Mouse (Mus musculus) skeletal muscle tissue, adult 2 months (tissue): ENCODE measurements around the gene Dsn1.

Experiments used
- DNase-seq: peaks from one replicate; pipeline ENCODE4 v3.0.0-alpha.2; 2012; ENCODE audit warnings: low read depth, low spot score

Dsn1 gene

GRCm38 (mm10) chr2:157006511-157007233 lies at the start of gene Dsn1:
TSS of gene Dsn1 (minus strand) at chr2:157007154.
- peak; percentile 87 for DNase-seq

- DNase-seq, result no peak
Observed at GRCm38 (mm10) chr2:157055721-157056120, 48.8 kb upstream of the Dsn1 start.

- DNase-seq, result no peak
Observed at GRCm38 (mm10) chr2:157054816-157055215, 47.9 kb upstream of the Dsn1 start.

GRCm38 (mm10) chr2:157054297-157054696 lies 47.3 kb upstream of the Dsn1 start:
- DNase-seq, result no peak

- DNase-seq, result no peak
Observed at GRCm38 (mm10) chr2:157053787-157054186, 46.8 kb upstream of the Dsn1 start.

GRCm38 (mm10) chr2:157053124-157053523 lies 46.2 kb upstream of the Dsn1 start:
- DNase-seq, result no peak

GRCm38 (mm10) chr2:157052448-157052847 lies 45.5 kb upstream of the Dsn1 start:
- DNase-seq, result no peak

GRCm38 (mm10) chr2:157049831-157050243 lies 42.9 kb upstream of the Dsn1 start:
- DNase-seq, result no peak

GRCm38 (mm10) chr2:157048395-157049181 lies 41.6 kb upstream of the Dsn1 start:
- DNase-seq, result no peak

- DNase-seq, result no peak
Observed at GRCm38 (mm10) chr2:157046956-157047355, 40.0 kb upstream of the Dsn1 start.

- DNase-seq, result no peak
Observed at GRCm38 (mm10) chr2:157045932-157046331, 39.0 kb upstream of the Dsn1 start.

- DNase-seq, result no peak
Observed at GRCm38 (mm10) chr2:157043987-157044386, 37.0 kb upstream of the Dsn1 start.

GRCm38 (mm10) chr2:157043556-157043955 lies 36.6 kb upstream of the Dsn1 start:
- DNase-seq, result no peak

GRCm38 (mm10) chr2:157041421-157041820 lies 34.5 kb upstream of the Dsn1 start:
- DNase-seq, result no peak

GRCm38 (mm10) chr2:157040649-157041046 lies 33.7 kb upstream of the Dsn1 start:
- DNase-seq, result no peak

- DNase-seq, result no peak
Observed at GRCm38 (mm10) chr2:157039900-157040648, 33.1 kb upstream of the Dsn1 start.

- no peak for DNase-seq
Observed at GRCm38 (mm10) chr2:157037303-157037702, 30.3 kb upstream of the Dsn1 start.

GRCm38 (mm10) chr2:157036400-157036799 lies 29.4 kb upstream of the Dsn1 start:
- DNase-seq, result no peak

- no peak for DNase-seq
Observed at GRCm38 (mm10) chr2:157035371-157035770, 28.4 kb upstream of the Dsn1 start.

GRCm38 (mm10) chr2:157030804-157031203 lies 23.9 kb upstream of the Dsn1 start:
- peak; percentile 74 for DNase-seq

- peak; percentile 40 for DNase-seq
Observed at GRCm38 (mm10) chr2:157028261-157028660, 21.3 kb upstream of the Dsn1 start.
